Mouse (Mus musculus) cerebellum, adult 11 months (tissue): ENCODE data around the gene Rpl22l1.
A peak's percentile ranks its signal among the peaks of the same experiment; 100 is the strongest.
"Not testable (repeated sequence)": the region's sequence is repeated elsewhere in the genome, so short reads cannot be mapped to it uniquely, and the experiment has no call there.

Experiments
- DNase-seq: peaks from one replicate; pipeline ENCODE4 v3.0.0; 2022

Rpl22l1 gene

GRCm38 (mm10) chr3:28805301-28806097 is at the start of gene Rpl22l1:
Gene Rpl22l1, plus strand, starts transcription at chr3:28805436.
- peak; percentile 94 for DNase-seq

DNA sequence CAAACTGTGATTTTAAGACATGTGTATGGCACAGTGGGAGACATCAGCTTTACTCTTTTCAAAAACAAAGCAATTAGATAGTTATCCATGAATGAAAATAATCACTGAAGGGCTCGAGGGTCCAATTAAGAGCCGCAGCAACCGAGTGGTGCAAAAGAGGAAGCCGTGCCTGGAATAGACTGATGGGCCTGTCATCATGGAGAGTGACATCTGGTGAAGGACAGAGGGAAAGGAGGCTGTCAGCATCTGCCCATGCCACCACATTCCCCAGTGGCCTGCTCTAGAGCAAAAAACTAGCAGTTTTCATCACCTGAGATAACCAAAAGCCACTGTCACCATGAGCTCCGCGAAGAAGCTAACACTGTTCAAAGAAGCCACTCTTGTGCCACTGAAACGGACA is 49.8 kb upstream of the Rpl22l1 start:
- no peak for DNase-seq

- DNase-seq: no peak
These were observed 43.9 kb upstream of the Rpl22l1 start for GRCm38 (mm10) chr3:28761225-28761789.

DNA sequence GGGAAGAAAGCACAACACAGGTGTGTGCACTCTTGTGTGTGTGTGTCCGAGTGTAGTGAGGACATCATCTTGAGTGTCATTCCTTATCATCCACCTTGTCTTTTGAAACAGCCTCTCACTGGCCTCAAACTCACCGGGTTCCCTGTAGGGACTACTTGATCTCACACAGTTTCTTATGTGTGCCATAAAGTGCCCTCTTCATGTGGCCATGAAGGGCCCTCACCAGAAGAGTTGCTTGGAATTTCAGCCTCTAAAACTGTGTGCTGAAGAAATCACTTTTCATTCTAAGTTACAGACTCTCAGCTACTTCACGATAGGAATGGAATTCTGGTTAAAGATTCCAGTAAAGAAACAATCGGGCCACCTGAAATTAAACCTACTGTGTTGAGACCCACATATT is 38.3 kb upstream of the Rpl22l1 start:
- DNase-seq: no peak

DNA sequence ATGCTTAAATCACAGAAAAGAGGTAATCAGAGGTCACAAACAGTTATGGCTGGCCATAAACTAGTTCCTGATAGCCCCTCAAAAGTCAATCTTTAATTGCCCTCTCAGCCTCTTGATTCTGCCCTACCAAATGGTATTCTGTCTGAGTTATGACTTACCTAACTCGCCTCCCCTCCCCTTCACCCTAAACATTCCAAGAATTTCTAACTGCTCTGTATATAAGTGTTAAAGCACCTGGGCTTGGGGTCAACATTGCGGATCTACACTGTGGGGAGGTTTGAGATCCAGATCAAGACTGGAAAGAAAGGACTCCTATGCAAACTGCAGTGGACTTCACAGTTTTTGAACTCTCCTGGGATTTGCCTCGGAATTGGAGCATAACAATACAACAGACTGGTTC is 37.0 kb upstream of the Rpl22l1 start:
- no peak for DNase-seq

- not testable (repeated sequence) for DNase-seq
These were observed 32.3 kb upstream of the Rpl22l1 start for GRCm38 (mm10) chr3:28772919-28773318.

- DNase-seq: no peak
These were observed 29.9 kb upstream of the Rpl22l1 start for GRCm38 (mm10) chr3:28775361-28775760.

DNA sequence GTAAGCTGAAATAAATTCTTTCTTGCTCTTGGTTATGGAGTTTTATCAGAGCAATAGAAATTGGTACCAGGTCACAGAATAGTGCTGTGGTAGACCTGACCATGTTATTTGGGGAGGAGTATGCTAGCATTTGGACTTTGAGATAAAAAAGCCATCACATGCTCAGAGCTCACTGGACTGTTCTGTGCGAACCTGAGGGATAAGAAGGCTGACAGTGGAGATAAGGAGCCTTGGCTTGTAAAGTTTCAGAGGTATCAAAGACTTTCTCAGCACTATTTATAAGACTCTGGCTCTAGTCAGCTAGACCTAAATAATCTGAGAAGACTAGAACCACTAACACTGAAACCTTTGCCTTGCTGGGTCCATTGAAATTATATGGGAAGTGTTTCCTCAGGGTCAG is 29.3 kb upstream of the Rpl22l1 start:
- DNase-seq: no peak

- DNase-seq: no peak
These were observed 28.7 kb upstream of the Rpl22l1 start for GRCm38 (mm10) chr3:28776491-28776890.

- DNase-seq: no peak
These were observed 24.7 kb upstream of the Rpl22l1 start for GRCm38 (mm10) chr3:28780511-28780910.

DNA sequence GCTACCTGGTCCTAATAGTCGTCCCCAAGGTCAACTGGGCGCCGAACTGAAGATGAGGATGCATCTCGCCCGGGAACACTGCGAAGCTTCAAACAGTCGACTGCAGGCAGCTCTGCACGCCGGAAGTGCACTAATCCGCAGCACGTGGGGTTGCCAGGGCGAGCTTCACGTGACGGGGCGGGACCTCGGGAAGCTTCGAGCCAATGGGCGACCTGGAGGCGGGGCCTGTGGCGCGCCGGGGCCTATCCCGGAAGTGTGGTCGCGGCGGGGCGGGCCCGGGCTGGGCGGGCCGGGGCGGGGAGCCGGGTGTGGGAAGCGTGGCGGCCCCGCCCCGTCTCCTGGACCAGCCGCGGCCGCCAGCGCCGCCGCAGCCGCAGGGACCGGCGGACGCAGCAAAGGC is 24.2 kb upstream of the Rpl22l1 start, which contains the start of gene Eif5a2:
Eif5a2 (plus strand) TSS at position 283 of the 400 bp plus-strand sequence.
- peak; percentile 93 for DNase-seq

DNA sequence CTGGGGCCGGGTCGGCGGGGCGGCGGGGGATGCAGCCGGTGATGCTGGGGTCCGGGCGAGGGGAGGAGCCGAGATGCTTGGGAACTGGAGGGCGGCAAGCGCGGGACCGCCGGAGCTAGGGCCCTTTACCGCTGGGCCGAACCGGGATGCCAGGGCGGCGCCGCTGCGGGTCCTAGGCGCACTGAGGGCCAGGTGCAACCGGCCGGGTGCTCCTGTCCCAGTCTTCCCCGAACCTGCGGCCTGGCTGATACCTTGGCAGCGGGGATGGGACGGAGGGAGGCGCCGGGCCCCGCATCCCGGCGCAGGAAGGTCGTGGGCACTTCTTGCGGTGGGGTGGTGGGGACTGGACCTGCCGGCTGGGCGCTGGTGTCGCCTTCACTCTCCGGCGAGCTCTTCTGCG is 23.8 kb upstream of the Rpl22l1 start:
- no peak for DNase-seq

- DNase-seq: no peak
These were observed 23.4 kb upstream of the Rpl22l1 start for GRCm38 (mm10) chr3:28781848-28782247.

- DNase-seq: no peak
These were observed 21.1 kb upstream of the Rpl22l1 start for GRCm38 (mm10) chr3:28784176-28784575.

GRCm38 (mm10) chr3:28794835-28795234 is 10.4 kb upstream of the Rpl22l1 start:
- DNase-seq: no peak

DNA sequence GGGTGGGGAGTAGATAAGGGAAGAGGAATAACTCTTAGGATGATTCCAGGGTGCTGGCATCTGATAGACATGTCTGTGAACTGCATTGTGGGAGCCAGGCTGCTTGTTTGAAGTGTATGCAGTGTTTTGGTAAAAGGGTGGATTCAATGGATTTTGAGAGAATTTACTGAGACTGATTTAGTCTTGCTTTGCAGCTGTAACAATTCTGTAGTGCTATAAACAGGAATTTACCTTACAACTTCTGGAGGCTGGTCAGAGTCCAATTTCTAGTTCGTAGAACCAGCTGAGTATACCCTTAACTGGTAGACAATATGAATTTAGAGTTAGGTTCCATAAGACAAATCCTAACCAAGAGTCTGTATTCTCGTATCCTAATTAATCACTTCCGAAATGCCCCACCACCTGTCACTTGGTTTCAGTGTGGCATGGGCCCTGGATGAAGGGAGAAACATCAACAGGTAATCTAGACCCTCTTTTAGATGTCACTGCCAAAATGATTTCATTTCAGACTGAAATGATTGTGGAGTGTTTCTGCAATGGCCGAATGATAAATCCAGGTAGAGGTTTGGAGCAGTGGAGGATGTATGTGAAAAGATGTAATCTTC is 2.9 kb downstream of the Rpl22l1 start:
- no peak for DNase-seq

- no peak for DNase-seq
These were observed 6.2 kb downstream of the Rpl22l1 start for GRCm38 (mm10) chr3:28811441-28811840.

DNA sequence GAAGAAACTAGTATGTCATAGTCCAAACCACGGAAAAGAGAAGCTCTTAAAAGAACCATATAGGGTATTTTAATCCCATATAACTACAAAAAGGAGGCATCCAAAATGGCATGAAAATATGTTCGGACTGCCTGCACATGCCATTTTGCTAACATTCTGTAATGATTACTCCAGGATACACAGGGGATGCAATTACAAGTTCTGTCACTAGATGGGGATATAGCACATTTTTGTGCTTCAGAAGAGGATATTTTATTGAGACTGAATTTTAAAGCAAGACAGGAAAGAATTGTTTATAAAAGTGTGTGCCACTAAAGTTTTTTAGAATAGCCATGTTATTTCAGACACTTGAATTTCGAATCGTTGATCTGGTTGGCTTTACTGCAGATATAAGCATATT is 9.1 kb downstream of the Rpl22l1 start:
- DNase-seq: no peak

- no peak for DNase-seq
These were observed 10.8 kb downstream of the Rpl22l1 start for GRCm38 (mm10) chr3:28816010-28816540.

- DNase-seq: no peak
These were observed 21.0 kb downstream of the Rpl22l1 start for GRCm38 (mm10) chr3:28826272-28826671.

- DNase-seq: no peak
These were observed 22.4 kb downstream of the Rpl22l1 start for GRCm38 (mm10) chr3:28827605-28828004.

DNA sequence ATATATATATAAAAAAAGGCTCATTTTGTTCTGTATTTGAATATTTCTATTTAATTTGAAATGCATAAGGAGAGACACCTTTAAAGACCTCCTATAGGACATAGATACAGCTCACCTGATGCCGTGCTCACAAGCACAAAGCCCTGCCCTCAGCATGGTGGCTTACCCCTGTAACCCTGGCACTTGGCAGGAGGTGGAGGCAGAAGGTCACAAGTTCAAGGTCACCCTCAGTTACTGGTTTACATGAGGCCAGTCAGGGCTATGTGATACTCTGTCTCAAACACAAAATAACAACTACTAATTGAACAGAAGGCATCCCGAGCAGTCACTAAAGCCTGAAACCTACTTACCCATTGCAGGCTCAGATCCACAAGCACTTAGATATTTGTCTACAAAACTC is 24.2 kb downstream of the Rpl22l1 start:
- no peak for DNase-seq

GRCm38 (mm10) chr3:28836796-28837371 is 31.6 kb downstream of the Rpl22l1 start:
- no peak for DNase-seq
